Mouse (Mus musculus) embryonic fibroblast, embryonic 13.5 days (primary cell): ENCODE data around the gene Gpatch2l. TPM values are rescaled to one million over a fixed set of nuclear protein-coding genes. Genes with fewer than 3 reads are reported as not detected.

Source experiments
- H3K27ac ChIP-seq: 2 replicates; pipeline ENCODE4 v1.5.1; 2012; ENCODE audit warnings: low read length, control low read depth, inconsistent platforms; ENCODE audit not compliant: insufficient read depth
- H3K4me1 ChIP-seq: 2 replicates; pipeline ENCODE4 v1.6.1; 2011; ENCODE audit warnings: low read length; ENCODE audit not compliant: control insufficient read depth, insufficient read depth
- H3K4me3 ChIP-seq: 2 replicates; pipeline ENCODE4 v1.5.1; 2011; ENCODE audit warnings: mild to moderate bottlenecking, control low read depth, low read length; ENCODE audit not compliant: insufficient read depth
- CTCF ChIP-seq: IDR thresholded peaks from 2 replicates; pipeline ENCODE4 v1.5.1; 2011; ENCODE audit warnings: mild to moderate bottlenecking, control low read depth, low read length, moderate library complexity, borderline replicate concordance; ENCODE audit not compliant: insufficient read depth
- POLR2A ChIP-seq: IDR thresholded peaks from 2 replicates; pipeline ENCODE4 v1.6.1; 2011; ENCODE audit warnings: low read depth, mild to moderate bottlenecking, control low read depth, low read length, moderate library complexity
- polyA plus RNA-seq: library from polyadenylated mRNA; stranded (reverse); fragments of >200 nt; gene quantifications from 2 replicates; pipeline ENCODE4 v1.2.4, GENCODE M21; 2011; ENCODE audit warnings: low read depth; ENCODE audit not compliant: missing spikeins, insufficient read length

Gene Gpatch2l
- polyA plus RNA-seq, 1 experiment = 21.2 TPM

DNA sequence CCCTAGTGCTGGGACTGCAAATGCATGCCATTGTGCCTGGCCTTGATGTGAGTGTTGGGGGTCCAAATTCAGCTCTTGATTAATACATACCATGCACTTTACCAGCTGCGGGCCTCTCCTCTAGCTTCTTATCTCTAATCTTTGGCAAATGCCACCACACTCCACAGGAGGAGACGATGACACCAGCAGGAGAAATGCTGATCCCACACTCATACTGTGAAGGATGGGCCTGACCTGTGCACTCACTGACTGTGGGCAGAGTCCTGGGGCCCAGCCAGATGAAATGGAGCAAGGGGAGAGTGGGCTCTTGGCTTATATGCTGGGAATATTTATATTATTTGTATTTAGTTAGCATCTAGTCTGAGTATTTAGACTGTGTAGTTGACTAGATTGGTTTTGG, 34.8 kb downstream of the Gpatch2l start:
- Histone ChIP-seq H3K4me1 (no peaks in the 10 kb centered on the region), H3K4me3 (no peak overlapping the region), H3K27ac (no peak overlapping the region)
- no peak for TF ChIP-seq CTCF
- TF ChIP-seq POLR2A = no peak

- TF ChIP-seq POLR2A (no peak), CTCF (no peak)
- Histone ChIP-seq H3K27ac (no peak overlapping the region), H3K4me1 (no peaks in the 10 kb centered on the region), H3K4me3 (no peak overlapping the region)
Observed at GRCm38 (mm10) chr12:86276895-86277294, 35.2 kb downstream of the Gpatch2l start.

- H3K27ac ChIP-seq = no peak overlapping the region
- no peaks in the 10 kb centered on the region for H3K4me1 ChIP-seq
- no peak overlapping the region for H3K4me3 ChIP-seq
- no peak for TF ChIP-seq POLR2A
- no peak for TF ChIP-seq CTCF
Observed at GRCm38 (mm10) chr12:86280000-86280399, 38.3 kb downstream of the Gpatch2l start.

- TF ChIP-seq CTCF = no peak
- no peak for TF ChIP-seq POLR2A
- Histone ChIP-seq H3K4me3 (no peak overlapping the region), H3K4me1 (no peaks in the 10 kb centered on the region), H3K27ac (no peak overlapping the region)
Observed at GRCm38 (mm10) chr12:86285704-86286103, 44.0 kb downstream of the Gpatch2l start.

- no peak for TF ChIP-seq POLR2A
- TF ChIP-seq CTCF = no peak
- no peak overlapping the region for H3K4me3 ChIP-seq
- no peak overlapping the region for H3K27ac ChIP-seq
- H3K4me1 ChIP-seq = no peaks in the 10 kb centered on the region
Observed at GRCm38 (mm10) chr12:86297450-86297849, 55.8 kb downstream of the Gpatch2l start.

DNA sequence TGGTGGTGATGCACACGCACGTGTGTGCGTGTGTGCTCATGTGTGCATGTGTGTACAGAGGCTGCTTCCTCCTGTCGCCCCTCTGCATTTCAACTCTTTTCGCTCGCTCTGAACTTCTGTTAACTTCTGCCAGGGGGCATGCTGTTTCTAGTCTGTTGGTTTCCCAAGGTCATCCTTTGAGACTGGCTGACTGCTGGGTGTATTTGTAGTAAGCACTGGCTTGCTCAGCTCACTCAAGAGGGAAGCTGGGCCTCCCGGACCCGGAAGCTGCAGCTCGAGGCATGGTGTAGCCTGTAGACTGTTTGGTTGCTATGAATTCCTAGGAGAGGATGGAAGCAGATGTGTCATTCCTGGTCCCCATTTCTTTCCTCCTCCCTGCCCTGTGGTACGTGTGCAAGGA, 61.3 kb downstream of the Gpatch2l start:
- H3K4me1 ChIP-seq = no peaks in the 10 kb centered on the region
- TF ChIP-seq CTCF (no peak), POLR2A (no peak)
- no peak overlapping the region for H3K27ac ChIP-seq
- no peak overlapping the region for H3K4me3 ChIP-seq

DNA sequence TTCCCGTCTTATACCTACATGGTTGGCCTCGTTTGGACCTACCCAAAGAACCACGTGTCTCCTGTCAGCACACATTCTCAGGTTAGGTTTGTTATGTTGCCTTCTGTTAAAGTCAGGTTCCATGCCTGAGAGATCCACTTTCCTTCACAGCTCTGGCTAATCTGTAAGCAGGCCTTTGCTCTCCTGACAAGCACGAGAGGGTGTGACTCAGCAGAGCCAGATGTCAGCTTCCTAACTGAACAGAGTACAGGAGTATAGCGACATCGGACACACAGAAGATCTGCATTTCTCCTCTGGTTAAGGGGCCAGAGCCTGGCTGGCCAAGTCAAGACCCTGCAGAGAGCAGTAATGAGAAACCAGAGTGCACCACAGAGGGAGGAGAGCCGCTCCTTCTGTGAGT, 63.4 kb downstream of the Gpatch2l start:
- Histone ChIP-seq H3K27ac (no peak overlapping the region), H3K4me3 (no peak overlapping the region; the same call in 1 of the 2 replicates), H3K4me1 (no peaks in the 10 kb centered on the region)
- TF ChIP-seq CTCF = no peak

- H3K4me1 ChIP-seq = no peaks in the 10 kb centered on the region
- H3K27ac ChIP-seq = no peak overlapping the region
- TF ChIP-seq POLR2A (peak; percentile 26; the same call in 1 of the 2 replicates), CTCF (peak; percentile 42; the same call in 1 of the 2 replicates)
- peak overlapping the region; percentile 7; the same call in 1 of the 2 replicates for H3K4me3 ChIP-seq
Observed at GRCm38 (mm10) chr12:86305635-86306243, 64.1 kb downstream of the Gpatch2l start.

GRCm38 (mm10) chr12:86309474-86309873, 67.8 kb downstream of the Gpatch2l start:
- H3K27ac ChIP-seq = no peak overlapping the region
- no peaks in the 10 kb centered on the region for H3K4me1 ChIP-seq
- TF ChIP-seq POLR2A (no peak), CTCF (no peak)
- no peak overlapping the region for H3K4me3 ChIP-seq

DNA sequence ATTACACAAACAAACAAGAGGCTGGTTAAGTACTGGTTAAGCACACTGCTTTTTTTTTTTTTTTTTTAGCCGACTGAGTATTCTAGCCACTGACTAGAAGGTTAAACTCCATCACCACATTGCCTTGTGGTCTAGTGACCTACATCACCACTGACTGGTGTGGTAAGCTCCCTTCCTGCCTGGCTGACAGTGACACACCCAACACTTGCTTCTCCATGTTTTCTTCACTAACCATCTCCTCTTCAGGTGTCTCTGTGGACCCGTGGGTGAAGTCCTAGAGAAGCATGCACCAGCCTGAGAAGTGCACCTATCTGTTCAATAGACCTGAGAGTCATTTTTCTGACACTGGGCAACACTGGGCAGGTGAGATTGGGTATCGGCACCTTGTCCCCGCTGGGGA, 68.2 kb downstream of the Gpatch2l start:
- Histone ChIP-seq H3K4me3 (no peak overlapping the region), H3K4me1 (no peaks in the 10 kb centered on the region), H3K27ac (no peak overlapping the region)
- TF ChIP-seq POLR2A (no peak), CTCF (no peak)
